Mouse (Mus musculus): ENCODE measurements around the gene Il21r. TPM values are rescaled to one million over a fixed set of nuclear protein-coding genes. Genes with fewer than 3 reads are reported as not detected.

Gene Il21r
- polyA plus RNA-seq, 1 experiment from 2014 or later = 0.34 TPM

- no peak overlapping the region for H3K4me3 ChIP-seq (ENCODE audit: low read length)
- 82% methylated on average over 6 of the region's 6 CpGs for WGBS
- no peak overlapping the region for H3K4me2 ChIP-seq (replicated peaks; ENCODE audit: low read depth, low read length)
- H3K4me1 ChIP-seq (ENCODE audit: insufficient read depth, low read length) = peaks cover 11% of the 10 kb centered on the region; the same call in 1 of the 2 replicates
- H3K9me3 ChIP-seq (ENCODE audit: low read length) = no peaks in the 10 kb centered on the region
- no peak overlapping the region for H3K9ac ChIP-seq (replicated peaks; ENCODE audit: low read length)
- no peak overlapping the region for H3K27ac ChIP-seq (ENCODE audit: low read length)
- no peak for ATAC-seq (ENCODE audit: low FRiP score, low TSS enrichment)
- H3K27me3 ChIP-seq (ENCODE audit: insufficient read depth, low read length) = no peaks in the 10 kb centered on the region
- H3K36me3 ChIP-seq (ENCODE audit: insufficient read depth, low read length) = peaks cover 23% of the 10 kb centered on the region; the same call in 1 of the 2 replicates
Measured at GRCm38 (mm10) chr7:125572737-125573136, 30.5 kb upstream of the Il21r start.

- no peaks in the 10 kb centered on the region for H3K27me3 ChIP-seq (ENCODE audit: insufficient read depth, low read length)
- peaks cover 20% of the 10 kb centered on the region; the same call in 1 of the 2 replicates for H3K36me3 ChIP-seq (ENCODE audit: insufficient read depth, low read length)
- H3K4me1 ChIP-seq (ENCODE audit: insufficient read depth, low read length) = peaks cover 11% of the 10 kb centered on the region; the same call in 1 of the 2 replicates
- H3K4me3 ChIP-seq (ENCODE audit: low read length) = no peak overlapping the region
- H3K27ac ChIP-seq (ENCODE audit: low read length) = no peak overlapping the region
- no peaks in the 10 kb centered on the region for H3K9me3 ChIP-seq (ENCODE audit: low read length)
- no peak for ATAC-seq (ENCODE audit: low FRiP score, low TSS enrichment)
- no peak overlapping the region for H3K9ac ChIP-seq (replicated peaks; ENCODE audit: low read length)
- 76% methylated on average over 2 of the region's 2 CpGs for WGBS
- no peak overlapping the region for H3K4me2 ChIP-seq (replicated peaks; ENCODE audit: low read depth, low read length)
Measured at GRCm38 (mm10) chr7:125573849-125574248, 29.4 kb upstream of the Il21r start.

- ATAC-seq (ENCODE audit: low FRiP score, low TSS enrichment) = no peak
- Histone ChIP-seq H3K4me1 (ENCODE audit: insufficient read depth, low read length) (peaks cover 11% of the 10 kb centered on the region; the same call in 1 of the 2 replicates), H3K4me3 (ENCODE audit: low read length) (no peak overlapping the region), H3K4me2 (replicated peaks; ENCODE audit: low read depth, low read length) (no peak overlapping the region), H3K9me3 (ENCODE audit: low read length) (no peaks in the 10 kb centered on the region), H3K27me3 (ENCODE audit: insufficient read depth, low read length) (no peaks in the 10 kb centered on the region), H3K9ac (replicated peaks; ENCODE audit: low read length) (no peak overlapping the region), H3K36me3 (ENCODE audit: insufficient read depth, low read length) (peaks cover 12% of the 10 kb centered on the region; the same call in 1 of the 2 replicates), H3K27ac (ENCODE audit: low read length) (no peak overlapping the region)
- WGBS = 81% methylated on average over 3 of the region's 3 CpGs
Measured at GRCm38 (mm10) chr7:125574832-125575231, 28.4 kb upstream of the Il21r start.

- peak overlapping the region; percentile 23; the same call in 1 of the 2 replicates for H3K9ac ChIP-seq (replicated peaks; ENCODE audit: low read length)
- no peak overlapping the region for H3K4me2 ChIP-seq (replicated peaks; ENCODE audit: low read depth, low read length)
- WGBS = 75% methylated on average over 16 of the region's 16 CpGs
- H3K27me3 ChIP-seq (ENCODE audit: insufficient read depth, low read length) = no peaks in the 10 kb centered on the region
- H3K27ac ChIP-seq (ENCODE audit: low read length) = peak overlapping the region; percentile 26; the same call in 1 of the 2 replicates
- H3K36me3 ChIP-seq (ENCODE audit: insufficient read depth, low read length) = 0 out of 2 replicates have a peak, but pooled peaks cover 4% of the 10 kb centered on the region
- H3K4me3 ChIP-seq (ENCODE audit: low read length) = no peak overlapping the region
- peaks cover 14% of the 10 kb centered on the region for H3K4me1 ChIP-seq (ENCODE audit: insufficient read depth, low read length)
- ATAC-seq (ENCODE audit: low FRiP score, low TSS enrichment) = no peak
- no peaks in the 10 kb centered on the region for H3K9me3 ChIP-seq (ENCODE audit: low read length)
Measured at GRCm38 (mm10) chr7:125575738-125576540, 27.3 kb upstream of the Il21r start.

- H3K4me1 ChIP-seq (ENCODE audit: insufficient read depth, low read length) = peaks cover 18% of the 10 kb centered on the region
- H3K4me2 ChIP-seq (replicated peaks; ENCODE audit: low read depth, low read length) = no peak overlapping the region
- H3K9ac ChIP-seq (replicated peaks; ENCODE audit: low read length) = no peak overlapping the region
- ATAC-seq (ENCODE audit: low FRiP score, low TSS enrichment) = no peak
- H3K9me3 ChIP-seq (ENCODE audit: low read length) = no peaks in the 10 kb centered on the region
- no peaks in the 10 kb centered on the region for H3K27me3 ChIP-seq (ENCODE audit: insufficient read depth, low read length)
- WGBS = 63% methylated on average over 7 of the region's 7 CpGs
- no peak overlapping the region for H3K4me3 ChIP-seq (ENCODE audit: low read length)
- H3K36me3 ChIP-seq (ENCODE audit: insufficient read depth, low read length) = 0 out of 2 replicates have a peak, but pooled peaks cover 4% of the 10 kb centered on the region
- no peak overlapping the region for H3K27ac ChIP-seq (ENCODE audit: low read length)
Measured at GRCm38 (mm10) chr7:125576982-125577381, 26.2 kb upstream of the Il21r start.

- H3K36me3 ChIP-seq (ENCODE audit: insufficient read depth, low read length) = 0 out of 2 replicates have a peak, but pooled peaks cover 4% of the 10 kb centered on the region
- no peak overlapping the region for H3K9ac ChIP-seq (replicated peaks; ENCODE audit: low read length)
- H3K9me3 ChIP-seq (ENCODE audit: low read length) = no peaks in the 10 kb centered on the region
- no peak for ATAC-seq (ENCODE audit: low FRiP score, low TSS enrichment)
- WGBS = 86% methylated on average over 11 of the region's 11 CpGs
- no peaks in the 10 kb centered on the region for H3K27me3 ChIP-seq (ENCODE audit: insufficient read depth, low read length)
- no peak overlapping the region for H3K27ac ChIP-seq (ENCODE audit: low read length)
- no peak overlapping the region for H3K4me2 ChIP-seq (replicated peaks; ENCODE audit: low read depth, low read length)
- peaks cover 18% of the 10 kb centered on the region for H3K4me1 ChIP-seq (ENCODE audit: insufficient read depth, low read length)
- no peak overlapping the region for H3K4me3 ChIP-seq (ENCODE audit: low read length)
Measured at GRCm38 (mm10) chr7:125577486-125578088, 25.6 kb upstream of the Il21r start.

GRCm38 (mm10) chr7:125578106-125578505, 25.1 kb upstream of the Il21r start:
- WGBS = 72% methylated on average over 3 of the region's 3 CpGs
- Histone ChIP-seq H3K27me3 (ENCODE audit: insufficient read depth, low read length) (no peaks in the 10 kb centered on the region), H3K9me3 (ENCODE audit: low read length) (no peaks in the 10 kb centered on the region), H3K27ac (ENCODE audit: low read length) (no peak overlapping the region), H3K36me3 (ENCODE audit: insufficient read depth, low read length) (0 out of 2 replicates have a peak, but pooled peaks cover 2% of the 10 kb centered on the region), H3K4me2 (replicated peaks; ENCODE audit: low read depth, low read length) (no peak overlapping the region), H3K4me3 (ENCODE audit: low read length) (no peak overlapping the region), H3K9ac (replicated peaks; ENCODE audit: low read length) (no peak overlapping the region), H3K4me1 (ENCODE audit: insufficient read depth, low read length) (peaks cover 18% of the 10 kb centered on the region)
- no peak for ATAC-seq (ENCODE audit: low FRiP score, low TSS enrichment)

- no peak overlapping the region for H3K27ac ChIP-seq (ENCODE audit: low read length)
- no peak overlapping the region for H3K9ac ChIP-seq (replicated peaks; ENCODE audit: low read length)
- H3K9me3 ChIP-seq (ENCODE audit: low read length) = no peaks in the 10 kb centered on the region
- no peaks in the 10 kb centered on the region for H3K27me3 ChIP-seq (ENCODE audit: insufficient read depth, low read length)
- no peaks in the 10 kb centered on the region for H3K36me3 ChIP-seq (ENCODE audit: insufficient read depth, low read length)
- H3K4me3 ChIP-seq (ENCODE audit: low read length) = no peak overlapping the region
- ATAC-seq (ENCODE audit: low FRiP score, low TSS enrichment) = no peak
- H3K4me2 ChIP-seq (replicated peaks; ENCODE audit: low read depth, low read length) = no peak overlapping the region
- WGBS = 80% methylated on average over 9 of the region's 9 CpGs
- peaks cover 18% of the 10 kb centered on the region for H3K4me1 ChIP-seq (ENCODE audit: insufficient read depth, low read length)
Measured at GRCm38 (mm10) chr7:125579545-125580219, 23.5 kb upstream of the Il21r start.

GRCm38 (mm10) chr7:125580220-125580549, 23.0 kb upstream of the Il21r start:
- Histone ChIP-seq H3K27ac (ENCODE audit: low read length) (no peak overlapping the region), H3K4me1 (ENCODE audit: insufficient read depth, low read length) (peaks cover 18% of the 10 kb centered on the region), H3K4me2 (replicated peaks; ENCODE audit: low read depth, low read length) (no peak overlapping the region), H3K36me3 (ENCODE audit: insufficient read depth, low read length) (no peaks in the 10 kb centered on the region), H3K4me3 (ENCODE audit: low read length) (no peak overlapping the region), H3K9me3 (ENCODE audit: low read length) (no peaks in the 10 kb centered on the region), H3K9ac (replicated peaks; ENCODE audit: low read length) (no peak overlapping the region), H3K27me3 (ENCODE audit: insufficient read depth, low read length) (no peaks in the 10 kb centered on the region)
- no peak for ATAC-seq (ENCODE audit: low FRiP score, low TSS enrichment)
- WGBS = 90% methylated on average over 1 of the region's 1 CpGs
